Mouse (Mus musculus) heart, postnatal 4 days (tissue): ENCODE data around the gene Gm49342. TPM values are rescaled to one million over a fixed set of nuclear protein-coding genes. Genes with fewer than 3 reads are reported as not detected.
"Not testable (repeated sequence)": the region's sequence is repeated elsewhere in the genome, so short reads cannot be mapped to it uniquely, and the experiment has no call there.

Experiments used
- DNase-seq: peaks from one replicate; pipeline ENCODE4 v3.0.0; 2021
- total RNA-seq, 2 experiments: library from RNA; stranded (reverse); gene quantifications; 2 replicates each; pipeline ENCODE4 v1.2.3; 2021

The Gm49342 gene
- total RNA-seq, 2 experiments from 2014 or later, result 11.1 to 15.0 TPM

DNA sequence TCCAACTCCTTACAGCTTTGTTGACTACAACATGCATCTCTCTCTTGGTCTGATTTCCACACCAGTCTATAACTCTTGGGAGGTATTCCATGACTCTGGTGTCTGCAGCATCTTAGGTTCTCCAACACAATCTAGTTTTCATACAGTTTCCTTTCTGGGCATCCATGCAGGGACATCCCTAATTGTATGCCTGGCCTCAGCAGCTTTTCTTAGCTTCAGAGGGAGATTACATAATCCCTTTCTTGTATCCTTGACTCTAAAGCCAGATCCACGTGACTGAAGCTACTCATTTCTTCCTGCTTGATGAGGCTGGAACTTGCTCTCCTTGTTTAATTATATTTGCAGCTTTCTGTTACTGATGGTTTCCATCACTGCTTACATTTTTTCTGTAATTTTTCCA lies 7.7 kb upstream of the Gm49342 start:
- DNase-seq, result no peak

DNA sequence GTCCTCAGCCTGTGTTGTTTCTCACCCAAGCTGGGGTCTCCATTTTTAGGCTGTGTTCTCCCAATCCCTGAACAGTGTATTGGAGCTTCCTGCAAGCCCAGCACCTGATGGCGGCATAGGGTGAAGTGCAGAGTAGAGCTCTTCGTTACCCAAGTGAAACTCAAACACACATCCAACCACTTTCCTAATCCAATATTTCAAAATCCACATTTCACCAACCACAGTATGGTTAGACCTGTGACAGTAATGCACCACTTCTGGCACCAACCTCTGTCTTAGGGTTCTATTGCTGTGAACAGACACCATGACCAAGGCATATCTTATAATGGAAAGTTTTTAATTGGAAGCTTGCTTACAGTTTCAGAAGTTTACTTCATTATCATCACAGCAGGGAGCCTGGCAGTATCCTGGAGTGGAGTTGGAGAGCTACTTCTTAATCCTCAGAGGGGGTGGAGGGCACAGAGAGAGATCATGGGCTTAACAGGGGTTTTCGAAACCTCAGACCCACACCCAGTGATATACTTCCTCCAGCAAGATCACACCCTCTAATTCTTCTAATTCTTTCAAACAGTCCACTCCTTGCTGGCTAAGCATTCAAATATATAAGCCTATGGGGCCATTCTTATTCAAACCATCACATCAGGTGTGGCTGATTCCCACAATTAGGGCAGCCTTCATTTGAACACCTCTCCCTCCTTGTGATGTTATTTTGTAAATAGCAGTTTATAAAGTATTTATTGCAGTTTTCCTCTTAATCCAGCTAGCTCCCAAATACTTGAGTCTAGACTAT lies 6.0 kb upstream of the Gm49342 start:
- DNase-seq, result no peak

DNA sequence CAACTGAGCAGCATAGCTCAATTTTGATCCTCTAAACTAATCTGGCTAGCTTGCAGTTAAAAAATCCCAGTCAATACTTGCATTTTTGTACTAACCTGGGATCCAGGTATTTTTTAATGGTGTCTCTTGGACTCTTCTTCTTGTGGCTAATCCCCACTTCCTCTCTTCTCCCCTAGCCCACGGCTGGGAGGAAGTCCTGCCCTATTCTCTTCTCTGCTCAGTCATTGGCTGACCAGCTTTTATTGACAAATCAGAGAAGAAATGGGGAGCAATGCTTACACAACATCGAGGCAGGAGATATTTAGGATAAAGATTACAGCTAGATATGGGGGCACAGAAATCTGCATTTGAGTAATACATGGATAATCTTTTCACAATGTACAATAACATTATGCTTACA lies 5.4 kb upstream of the Gm49342 start:
- no peak for DNase-seq

DNA sequence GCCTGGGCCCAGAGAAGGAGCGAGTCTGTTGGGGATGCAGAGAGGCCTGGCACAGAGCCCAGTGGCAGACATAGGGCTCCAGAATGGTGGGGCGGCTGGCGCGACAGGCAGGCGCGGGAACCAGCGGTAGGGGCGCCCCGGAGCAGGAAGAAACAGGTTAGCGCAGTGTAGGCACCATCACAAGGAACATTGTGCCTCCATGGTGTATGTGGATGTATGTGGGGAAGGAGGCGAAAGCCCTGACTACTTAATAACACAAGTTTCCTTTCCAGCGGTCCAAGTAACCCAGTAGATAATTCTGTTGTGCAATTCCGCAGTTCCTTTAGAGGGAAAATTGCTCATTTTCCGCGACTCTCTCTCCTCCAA lies 334 bp downstream of the Gm49342 start:
- DNase-seq, result not testable (repeated sequence)

- not testable (repeated sequence) for DNase-seq
Measured at GRCm38 (mm10) chr14:50945081-50945480, 764 bp downstream of the Gm49342 start.

DNA sequence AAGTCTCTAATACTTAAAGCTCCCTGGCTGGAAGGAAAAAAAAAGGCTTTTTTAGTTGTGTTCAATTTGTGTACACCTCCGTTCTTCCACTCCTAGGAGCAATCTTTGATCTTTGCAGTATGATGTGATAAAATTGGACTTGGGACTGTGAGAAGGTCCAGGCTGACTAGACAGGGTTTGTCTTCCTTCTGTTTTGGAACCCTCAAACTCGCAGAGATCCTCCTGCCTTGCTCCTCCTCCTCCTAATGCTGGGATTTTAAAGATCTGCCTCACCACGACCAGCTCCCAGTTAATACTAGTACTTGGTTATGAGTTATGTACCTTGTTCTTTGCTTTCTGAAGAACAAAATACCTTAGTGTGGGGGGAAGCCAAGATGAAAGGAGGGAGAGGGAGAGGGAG lies 1.2 kb downstream of the Gm49342 start:
- DNase-seq, result not testable (repeated sequence)

GRCm38 (mm10) chr14:50955487-50955886 lies 11.2 kb downstream of the Gm49342 start:
- DNase-seq, result no peak

DNA sequence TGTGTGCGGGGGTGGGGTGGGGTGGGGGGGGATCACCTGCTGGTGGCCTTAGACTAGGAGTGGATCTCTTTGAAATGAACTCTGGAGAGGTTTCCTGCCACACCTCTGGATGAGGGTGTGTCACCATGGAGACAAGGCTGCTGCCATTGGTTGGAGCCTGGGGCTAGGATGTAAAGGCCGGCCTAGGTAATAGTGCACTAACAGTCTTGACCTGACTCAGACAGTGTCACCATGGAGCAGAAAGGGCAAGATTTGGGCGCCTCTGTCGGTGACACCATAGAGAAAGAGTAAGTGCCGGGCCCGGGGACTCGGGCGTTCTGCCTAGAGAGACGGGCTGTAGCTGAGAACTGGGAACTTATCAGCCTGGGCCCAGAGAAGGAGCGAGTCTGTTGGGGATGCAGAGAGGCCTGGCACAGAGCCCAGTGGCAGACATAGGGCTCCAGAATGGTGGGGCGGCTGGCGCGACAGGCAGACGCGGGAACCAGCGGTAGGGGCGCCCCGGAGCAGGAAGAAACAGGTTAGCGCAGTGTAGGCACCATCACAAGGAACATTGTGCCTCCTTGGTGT lies 11.7 kb downstream of the Gm49342 start, which contains the start of gene Pnp2:
TSS of gene Pnp2 (plus strand) at position 51 of the 567 bp plus-strand sequence.
- peak; percentile 66 for DNase-seq

- peak; percentile 15 for DNase-seq
Measured at GRCm38 (mm10) chr14:50956724-50957123, 12.4 kb downstream of the Gm49342 start.

DNA sequence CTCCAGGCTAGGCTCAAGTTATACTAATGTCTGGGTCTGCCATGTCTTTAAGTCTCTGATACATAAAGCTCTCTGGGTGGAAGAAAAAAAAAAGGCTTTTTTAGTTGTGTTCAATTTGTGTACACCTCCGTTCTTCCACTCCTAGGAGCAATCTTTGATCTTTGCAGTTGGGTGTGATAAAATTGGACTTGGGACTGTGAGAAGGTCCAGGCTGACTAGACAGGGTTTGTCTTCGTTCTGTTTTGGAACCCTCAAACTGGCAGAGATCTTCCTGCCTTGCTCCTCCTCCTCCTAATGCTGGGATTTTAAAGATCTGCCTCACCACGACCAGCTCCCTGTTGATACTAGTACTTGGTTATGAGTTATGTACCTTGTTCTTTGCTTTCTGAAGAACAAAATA lies 12.8 kb downstream of the Gm49342 start:
- DNase-seq, result not testable (repeated sequence)

DNA sequence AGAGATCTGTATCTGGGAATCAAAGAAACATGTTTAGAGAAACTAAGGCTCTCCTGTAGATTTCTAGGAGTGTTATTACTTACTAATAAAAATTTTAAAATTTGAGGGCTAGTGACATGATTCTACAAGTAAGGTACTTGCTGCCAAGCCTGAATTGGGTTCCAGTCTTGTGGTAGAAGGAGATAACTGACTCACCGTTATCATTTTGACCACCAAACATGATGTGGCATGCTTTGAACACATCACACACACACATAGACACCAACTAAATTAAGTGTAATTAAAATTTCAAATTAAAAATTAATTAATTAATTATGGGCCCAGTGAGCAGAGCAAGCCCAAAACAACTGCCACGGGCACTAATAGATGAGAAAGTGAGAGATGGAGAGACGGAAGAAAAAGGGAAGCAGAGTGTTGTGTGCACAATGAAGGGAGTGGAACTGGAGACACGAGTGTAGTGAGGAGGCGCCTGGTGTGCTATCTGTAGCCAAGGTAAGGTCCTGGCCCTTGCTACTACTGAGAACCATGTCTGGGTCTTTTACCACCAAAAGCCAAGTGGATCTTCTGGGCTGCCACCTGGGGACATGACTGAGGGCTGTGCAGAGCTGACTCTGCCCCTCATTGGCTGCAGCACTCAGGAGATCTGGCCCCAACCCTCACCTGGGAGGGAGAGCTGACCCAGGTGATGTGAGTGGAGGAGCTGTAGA lies 14.1 kb downstream of the Gm49342 start:
- not testable (repeated sequence) for DNase-seq

GRCm38 (mm10) chr14:50968216-50968980 lies 24.1 kb downstream of the Gm49342 start:
- DNase-seq, result no peak

DNA sequence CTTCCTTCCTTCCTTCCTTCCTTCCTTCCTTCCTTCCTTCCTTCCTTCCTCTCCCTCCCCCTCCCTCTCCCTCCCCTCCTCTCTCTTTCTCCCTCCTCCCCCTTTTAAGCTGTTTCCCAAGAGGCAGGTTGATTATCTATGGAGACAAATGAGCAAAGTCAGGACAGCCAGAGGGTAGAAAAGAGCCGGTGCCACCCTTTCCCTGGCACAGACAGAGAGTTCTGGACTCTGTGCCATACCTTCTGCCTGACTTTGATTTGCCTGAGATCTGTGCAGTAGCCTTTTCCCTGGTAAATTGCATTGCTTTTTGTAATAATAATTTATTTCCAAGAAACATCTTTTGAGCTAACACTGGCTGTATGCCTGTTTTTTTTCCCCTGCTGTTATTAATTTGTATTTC lies 24.7 kb downstream of the Gm49342 start:
- DNase-seq, result no peak

DNA sequence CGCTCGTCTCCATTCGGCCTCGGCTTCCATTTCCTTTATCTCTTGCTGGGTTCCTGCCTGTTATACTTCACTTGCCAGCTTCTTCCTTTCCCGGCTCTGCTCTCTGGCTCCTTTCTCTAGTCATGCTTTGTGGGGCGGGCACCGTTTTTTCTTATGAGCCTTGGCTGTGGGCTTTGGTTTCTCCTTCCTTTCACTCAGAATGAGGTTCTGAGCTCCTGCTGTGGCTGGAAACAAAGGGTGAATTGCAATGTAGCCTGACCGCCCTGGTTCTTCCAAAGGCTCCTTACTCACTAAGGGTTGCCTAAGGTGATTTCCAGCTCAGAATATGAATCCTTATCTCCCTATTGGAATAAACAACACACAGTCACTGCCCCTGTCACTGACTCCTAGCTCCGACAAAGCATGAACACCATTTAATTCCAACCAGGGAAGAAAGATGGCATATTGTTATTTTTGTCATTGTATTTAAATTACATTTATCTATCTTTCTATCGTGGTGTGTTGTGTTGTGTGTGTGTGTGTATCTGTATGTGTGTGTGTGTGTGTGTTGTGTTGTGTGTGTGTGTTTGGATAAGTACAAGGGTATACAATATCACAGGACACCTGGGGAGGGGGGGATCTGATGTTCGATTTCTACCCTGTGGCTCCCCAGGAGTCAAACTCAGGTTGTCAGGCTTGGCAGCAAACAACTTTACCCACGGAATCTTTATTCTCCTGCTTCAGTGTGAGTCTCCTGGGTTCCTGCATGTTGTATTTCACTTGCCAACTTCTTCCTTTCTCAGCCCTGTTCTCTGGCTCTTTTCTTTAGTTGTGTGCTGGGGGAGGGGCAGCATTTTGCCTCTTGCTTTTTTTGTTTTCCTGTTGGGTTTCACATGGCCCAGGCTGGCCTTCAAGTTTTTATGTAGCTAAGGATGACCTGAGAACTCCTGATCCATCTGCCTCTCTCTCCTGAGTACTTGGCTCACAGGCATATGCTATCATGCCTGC lies 25.5 kb downstream of the Gm49342 start:
- DNase-seq, result peak; percentile 11

DNA sequence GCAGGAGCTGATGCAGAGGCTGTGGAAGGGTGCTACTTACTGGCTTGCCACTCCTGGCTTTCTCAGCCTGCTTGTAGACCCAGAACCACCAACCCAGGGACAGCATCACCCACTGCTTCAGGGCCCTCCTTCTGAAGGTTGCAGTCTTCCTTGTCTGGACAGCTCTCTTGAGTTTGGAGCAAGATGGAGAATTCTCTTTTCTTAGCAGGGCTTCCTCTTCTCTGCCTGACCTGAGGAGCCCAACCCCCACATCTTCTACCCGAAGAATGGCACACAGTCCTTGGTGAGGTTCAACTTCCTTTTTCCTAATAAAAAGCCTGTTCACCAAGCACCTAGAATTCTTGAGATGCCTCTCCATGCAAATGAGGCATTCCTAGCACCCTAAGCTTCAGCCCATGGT lies 26.5 kb downstream of the Gm49342 start:
- no peak for DNase-seq

GRCm38 (mm10) chr14:50973054-50973453 lies 28.7 kb downstream of the Gm49342 start:
- DNase-seq, result not testable (repeated sequence)

DNA sequence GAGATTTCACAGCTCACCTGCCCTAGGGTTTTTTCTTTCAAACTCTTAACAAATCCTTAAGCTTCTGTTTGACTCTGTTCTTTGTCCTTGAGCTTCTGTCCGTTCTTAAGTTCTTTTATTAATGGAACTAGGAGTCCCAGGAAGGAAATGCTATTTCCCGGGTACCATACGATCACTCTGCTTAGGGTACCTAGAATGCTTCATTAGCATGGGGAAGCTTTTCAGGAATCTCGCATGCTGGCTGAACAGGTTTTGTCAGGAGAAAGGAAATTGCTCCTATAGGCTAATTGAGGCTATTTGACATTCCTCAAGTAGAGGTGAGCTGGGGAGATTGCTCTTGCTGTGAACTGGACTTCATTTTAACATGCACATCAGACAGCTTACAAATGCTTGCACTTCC lies 29.4 kb downstream of the Gm49342 start:
- DNase-seq, result no peak

GRCm38 (mm10) chr14:50975001-50975400 lies 30.7 kb downstream of the Gm49342 start:
- DNase-seq, result no peak

GRCm38 (mm10) chr14:50976674-50977073 lies 32.4 kb downstream of the Gm49342 start:
- peak; percentile 20 for DNase-seq

DNA sequence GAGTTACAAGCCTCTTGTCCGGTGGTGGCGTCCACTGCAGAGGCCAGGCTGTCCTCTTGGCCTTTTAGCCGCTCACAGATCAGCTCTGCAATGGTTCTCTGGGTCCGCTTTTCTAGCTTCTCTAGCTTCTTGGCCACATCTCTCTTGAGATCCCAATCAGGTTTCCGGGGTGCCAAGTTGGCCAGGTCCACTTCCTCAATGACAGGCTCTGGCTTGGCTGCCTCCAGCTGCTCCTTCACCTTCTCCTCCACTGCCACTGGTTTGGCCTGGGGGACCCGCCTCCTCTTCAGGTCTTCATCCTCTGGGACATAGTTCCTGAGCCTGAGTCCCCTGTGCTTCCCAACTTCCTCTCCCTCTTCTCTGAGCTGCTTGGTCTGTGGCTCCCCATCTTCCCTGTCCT lies 34.1 kb downstream of the Gm49342 start:
- not testable (repeated sequence) for DNase-seq

- no peak for DNase-seq
Measured at GRCm38 (mm10) chr14:50979631-50980030, 35.3 kb downstream of the Gm49342 start.
